Mouse (Mus musculus) megakaryocyte, embryonic 14.5 days (primary cell): ENCODE measurements around the gene Ccr6. TPM values are rescaled to one million over a fixed set of nuclear protein-coding genes. Genes with fewer than 3 reads are reported as not detected.

Experiments used
- H3K27me3 ChIP-seq: replicated peaks from 2 replicates; pipeline ENCODE3; 2012; ENCODE audit warnings: inconsistent platforms
- H3K36me3 ChIP-seq: replicated peaks from 2 replicates; pipeline ENCODE3; 2012; ENCODE audit warnings: low read length, inconsistent platforms, mixed read lengths
- H3K4me1 ChIP-seq: 2 replicates; pipeline ENCODE4 v1.6.1; 2012; ENCODE audit warnings: inconsistent platforms
- H3K4me3 ChIP-seq: replicated peaks from 2 replicates; pipeline ENCODE3; 2012; ENCODE audit warnings: moderate library complexity, mild to moderate bottlenecking, inconsistent platforms
- H3K9me3 ChIP-seq: 2 replicates; pipeline ENCODE4 v1.6.1; 2012; ENCODE audit warnings: inconsistent platforms
- FLI1 ChIP-seq: IDR thresholded peaks from 2 replicates; pipeline ENCODE4 v1.6.1; 2012; ENCODE audit warnings: low read length, inconsistent platforms, mixed read lengths
- GATA1 ChIP-seq: IDR thresholded peaks from 3 replicates; pipeline ENCODE4 v1.6.1; 2012; ENCODE audit warnings: mixed read lengths, low read length, inconsistent platforms, borderline replicate concordance
- polyA plus RNA-seq: library from polyadenylated mRNA; stranded (reverse); fragments of >175 nt; gene quantifications from 2 replicates; pipeline ENCODE4 v1.2.3, GENCODE M21; 2012; ENCODE audit warnings: low replicate concordance; ENCODE audit not compliant: insufficient read depth

The Ccr6 gene
- polyA plus RNA-seq, 1 experiment: not detected

GRCm38 (mm10) chr17:8229607-8230006 is 6.2 kb upstream of the Ccr6 start:
- H3K27me3 ChIP-seq: peaks cover 29% of the 10 kb centered on the region
- no peak overlapping the region for H3K4me3 ChIP-seq
- no peaks in the 10 kb centered on the region for H3K4me1 ChIP-seq
- no peaks in the 10 kb centered on the region for H3K36me3 ChIP-seq
- H3K9me3 ChIP-seq: 0 out of 2 replicates have a peak, but pooled peaks cover 3% of the 10 kb centered on the region
- no peak for TF ChIP-seq FLI1
- TF ChIP-seq GATA1: no peak

GRCm38 (mm10) chr17:8232089-8232488 is 3.8 kb upstream of the Ccr6 start:
- Histone ChIP-seq H3K9me3 (0 out of 2 replicates have a peak, but pooled peaks cover 3% of the 10 kb centered on the region), H3K4me1 (no peaks in the 10 kb centered on the region), H3K27me3 (peaks cover 26% of the 10 kb centered on the region), H3K4me3 (no peak overlapping the region), H3K36me3 (no peaks in the 10 kb centered on the region)
- no peak for TF ChIP-seq FLI1
- no peak for TF ChIP-seq GATA1

GRCm38 (mm10) chr17:8233618-8234214 is 2.1 kb upstream of the Ccr6 start:
- Histone ChIP-seq H3K27me3 (peaks cover 35% of the 10 kb centered on the region), H3K4me1 (no peaks in the 10 kb centered on the region), H3K36me3 (no peaks in the 10 kb centered on the region), H3K4me3 (no peak overlapping the region), H3K9me3 (0 out of 2 replicates have a peak, but pooled peaks cover 3% of the 10 kb centered on the region)
- TF ChIP-seq GATA1 (no peak), FLI1 (no peak)

- peaks cover 40% of the 10 kb centered on the region for H3K27me3 ChIP-seq
- H3K36me3 ChIP-seq: no peaks in the 10 kb centered on the region
- no peak for TF ChIP-seq GATA1
- TF ChIP-seq FLI1: no peak
- H3K4me3 ChIP-seq: no peak overlapping the region
- no peaks in the 10 kb centered on the region for H3K4me1 ChIP-seq
- H3K9me3 ChIP-seq: 0 out of 2 replicates have a peak, but pooled peaks cover 3% of the 10 kb centered on the region
Observed at GRCm38 (mm10) chr17:8234537-8234936, 1.3 kb upstream of the Ccr6 start.

- TF ChIP-seq FLI1: no peak
- no peak for TF ChIP-seq GATA1
- peaks cover 41% of the 10 kb centered on the region for H3K27me3 ChIP-seq
Observed at GRCm38 (mm10) chr17:8238012-8238710, 2.3 kb downstream of the Ccr6 start.

GRCm38 (mm10) chr17:8239561-8239960 is 3.7 kb downstream of the Ccr6 start:
- Histone ChIP-seq H3K4me1 (no peaks in the 10 kb centered on the region), H3K9me3 (no peaks in the 10 kb centered on the region), H3K4me3 (no peak overlapping the region), H3K36me3 (no peaks in the 10 kb centered on the region), H3K27me3 (peaks cover 46% of the 10 kb centered on the region)
- TF ChIP-seq FLI1 (no peak), GATA1 (no peak)

More at GRCm38 (mm10) chr17:8238012-8238710, 2.3 kb downstream of the Ccr6 start:
- H3K4me3 ChIP-seq: no peak overlapping the region
- no peaks in the 10 kb centered on the region for H3K4me1 ChIP-seq
- no peaks in the 10 kb centered on the region for H3K36me3 ChIP-seq
- H3K9me3 ChIP-seq: no peaks in the 10 kb centered on the region

- Histone ChIP-seq H3K27me3 (peaks cover 42% of the 10 kb centered on the region), H3K9me3 (no peaks in the 10 kb centered on the region), H3K4me3 (no peak overlapping the region), H3K36me3 (no peaks in the 10 kb centered on the region), H3K4me1 (no peaks in the 10 kb centered on the region)
- TF ChIP-seq GATA1 (no peak), FLI1 (no peak)
Observed at GRCm38 (mm10) chr17:8240517-8240916, 4.7 kb downstream of the Ccr6 start.

- Histone ChIP-seq H3K4me1 (no peaks in the 10 kb centered on the region), H3K27me3 (peaks cover 45% of the 10 kb centered on the region), H3K4me3 (no peak overlapping the region), H3K36me3 (no peaks in the 10 kb centered on the region), H3K9me3 (no peaks in the 10 kb centered on the region)
- TF ChIP-seq FLI1: no peak
- TF ChIP-seq GATA1: no peak
Observed at GRCm38 (mm10) chr17:8241645-8242044, 5.8 kb downstream of the Ccr6 start.

- peaks cover 47% of the 10 kb centered on the region for H3K27me3 ChIP-seq
- TF ChIP-seq FLI1 (no peak), GATA1 (no peak)
- H3K4me3 ChIP-seq: no peak overlapping the region
- H3K4me1 ChIP-seq: no peaks in the 10 kb centered on the region
- no peaks in the 10 kb centered on the region for H3K9me3 ChIP-seq
- no peaks in the 10 kb centered on the region for H3K36me3 ChIP-seq
Observed at GRCm38 (mm10) chr17:8242186-8242585, 6.3 kb downstream of the Ccr6 start.

GRCm38 (mm10) chr17:8244124-8244523 is 8.3 kb downstream of the Ccr6 start:
- Histone ChIP-seq H3K36me3 (no peaks in the 10 kb centered on the region), H3K27me3 (peaks cover 35% of the 10 kb centered on the region), H3K4me3 (no peak overlapping the region), H3K9me3 (no peaks in the 10 kb centered on the region), H3K4me1 (no peaks in the 10 kb centered on the region)
- TF ChIP-seq FLI1 (no peak), GATA1 (no peak)
